Mouse (Mus musculus): ENCODE data around the gene Ankrd44. TPM values are rescaled to one million over a fixed set of nuclear protein-coding genes. Genes with fewer than 3 reads are reported as not detected.

The Ankrd44 gene
- polyA plus RNA-seq, 1 experiment from 2014 or later, result 20.9 TPM

- Histone ChIP-seq H3K36me3 (no peaks in the 10 kb centered on the region), H3K9ac (no peak overlapping the region), H3K27me3 (no peaks in the 10 kb centered on the region), H3K4me1 (no peaks in the 10 kb centered on the region), H3K4me3 (no peak overlapping the region), H3K27ac (no peak overlapping the region), H3K4me2 (replicated peaks) (no peak overlapping the region), H3K9me3 (replicated peaks) (no peaks in the 10 kb centered on the region)
- no peak for ATAC-seq (ENCODE audit: low FRiP score)
These were observed 234.4 kb downstream of the Ankrd44 start for GRCm38 (mm10) chr1:54691824-54692223.

GRCm38 (mm10) chr1:54690291-54690965, 235.8 kb downstream of the Ankrd44 start:
- Histone ChIP-seq H3K9ac (no peak overlapping the region), H3K27me3 (no peaks in the 10 kb centered on the region), H3K4me3 (no peak overlapping the region), H3K9me3 (replicated peaks) (no peaks in the 10 kb centered on the region), H3K4me2 (replicated peaks) (no peak overlapping the region), H3K36me3 (no peaks in the 10 kb centered on the region), H3K4me1 (no peaks in the 10 kb centered on the region), H3K27ac (no peak overlapping the region)
- WGBS, result 67% methylated on average over 13 of the region's 13 CpGs
- ATAC-seq (ENCODE audit: low FRiP score), result peak; percentile 35; the same call in 1 of the 2 replicates

GRCm38 (mm10) chr1:54688441-54688840, 237.7 kb downstream of the Ankrd44 start:
- H3K9me3 ChIP-seq (replicated peaks), result no peaks in the 10 kb centered on the region
- H3K36me3 ChIP-seq, result no peaks in the 10 kb centered on the region
- no peak overlapping the region for H3K9ac ChIP-seq
- 85% methylated on average over 3 of the region's 3 CpGs for WGBS
- no peak overlapping the region for H3K4me2 ChIP-seq (replicated peaks)
- H3K4me1 ChIP-seq, result no peaks in the 10 kb centered on the region
- no peak overlapping the region for H3K27ac ChIP-seq
- no peak for ATAC-seq (ENCODE audit: low FRiP score)
- H3K27me3 ChIP-seq, result no peaks in the 10 kb centered on the region
- H3K4me3 ChIP-seq, result no peak overlapping the region

GRCm38 (mm10) chr1:54684316-54684715, 241.9 kb downstream of the Ankrd44 start:
- H3K4me1 ChIP-seq, result no peaks in the 10 kb centered on the region
- no peak overlapping the region for H3K4me2 ChIP-seq (replicated peaks)
- H3K4me3 ChIP-seq, result no peak overlapping the region
- H3K9me3 ChIP-seq (replicated peaks), result no peaks in the 10 kb centered on the region
- no peak overlapping the region for H3K9ac ChIP-seq
- no peaks in the 10 kb centered on the region for H3K27me3 ChIP-seq
- no peak overlapping the region for H3K27ac ChIP-seq
- 85% methylated on average over 4 of the region's 4 CpGs for WGBS
- ATAC-seq (ENCODE audit: low FRiP score), result no peak
- no peaks in the 10 kb centered on the region for H3K36me3 ChIP-seq

GRCm38 (mm10) chr1:54679556-54679955, 246.6 kb downstream of the Ankrd44 start:
- H3K4me1 ChIP-seq, result no peaks in the 10 kb centered on the region
- no peak overlapping the region for H3K4me2 ChIP-seq (replicated peaks)
- WGBS, result 81% methylated on average over 1 of the region's 1 CpGs
- no peak overlapping the region for H3K27ac ChIP-seq
- no peak overlapping the region for H3K9ac ChIP-seq
- no peak overlapping the region for H3K4me3 ChIP-seq
- ATAC-seq (ENCODE audit: low FRiP score), result no peak
- H3K9me3 ChIP-seq (replicated peaks), result no peaks in the 10 kb centered on the region
- no peaks in the 10 kb centered on the region for H3K27me3 ChIP-seq
- no peaks in the 10 kb centered on the region for H3K36me3 ChIP-seq

GRCm38 (mm10) chr1:54678037-54678436, 248.2 kb downstream of the Ankrd44 start:
- no peak overlapping the region for H3K9ac ChIP-seq
- no peak overlapping the region for H3K4me3 ChIP-seq
- H3K27ac ChIP-seq, result no peak overlapping the region
- no peaks in the 10 kb centered on the region for H3K4me1 ChIP-seq
- H3K27me3 ChIP-seq, result no peaks in the 10 kb centered on the region
- no peak for ATAC-seq (ENCODE audit: low FRiP score)
- no peak overlapping the region for H3K4me2 ChIP-seq (replicated peaks)
- H3K36me3 ChIP-seq, result no peaks in the 10 kb centered on the region
- no peaks in the 10 kb centered on the region for H3K9me3 ChIP-seq (replicated peaks)
- WGBS, result 79% methylated on average over 1 of the region's 1 CpGs

GRCm38 (mm10) chr1:54675478-54675877, 250.7 kb downstream of the Ankrd44 start:
- ATAC-seq (ENCODE audit: low FRiP score), result no peak
- Histone ChIP-seq H3K27ac (no peak overlapping the region), H3K4me2 (replicated peaks) (no peak overlapping the region), H3K36me3 (no peaks in the 10 kb centered on the region), H3K9me3 (replicated peaks) (no peaks in the 10 kb centered on the region), H3K4me3 (no peak overlapping the region), H3K4me1 (no peaks in the 10 kb centered on the region), H3K27me3 (no peaks in the 10 kb centered on the region), H3K9ac (no peak overlapping the region)
- 80% methylated on average over 5 of the region's 5 CpGs for whole genome bisulfite sequencing

- no peaks in the 10 kb centered on the region for H3K9me3 ChIP-seq (replicated peaks)
- peaks cover 3% of the 10 kb centered on the region; the same call in 1 of the 2 replicates for H3K36me3 ChIP-seq
- no peak overlapping the region for H3K4me3 ChIP-seq
- H3K9ac ChIP-seq, result no peak overlapping the region
- no peak overlapping the region for H3K27ac ChIP-seq
- WGBS, result 89% methylated on average over 2 of the region's 2 CpGs
- H3K4me1 ChIP-seq, result 0 out of 2 replicates have a peak, but pooled peaks cover 7% of the 10 kb centered on the region
- no peak overlapping the region for H3K4me2 ChIP-seq (replicated peaks)
- ATAC-seq (ENCODE audit: low FRiP score), result no peak
- 0 out of 2 replicates have a peak, but pooled peaks cover under 1% of the 10 kb centered on the region for H3K27me3 ChIP-seq
These were observed 258.2 kb downstream of the Ankrd44 start for GRCm38 (mm10) chr1:54667991-54668390.

- WGBS, result 63% methylated on average over 8 of the region's 8 CpGs
- peak; percentile 74 for ATAC-seq (ENCODE audit: low FRiP score)
- H3K27ac ChIP-seq, result no peak overlapping the region
These were observed 260.4 kb downstream of the Ankrd44 start for GRCm38 (mm10) chr1:54665582-54666405.

GRCm38 (mm10) chr1:54665095-54665494, 261.1 kb downstream of the Ankrd44 start:
- H3K9me3 ChIP-seq (replicated peaks), result no peaks in the 10 kb centered on the region
- no peak overlapping the region for H3K27ac ChIP-seq
- ATAC-seq (ENCODE audit: low FRiP score), result peak; percentile 46
- no peak overlapping the region for H3K4me2 ChIP-seq (replicated peaks)
- WGBS, result 57% methylated on average over 4 of the region's 4 CpGs
- H3K4me1 ChIP-seq, result 0 out of 2 replicates have a peak, but pooled peaks cover 7% of the 10 kb centered on the region
- H3K9ac ChIP-seq, result no peak overlapping the region
- H3K4me3 ChIP-seq, result no peak overlapping the region
- peaks cover 11% of the 10 kb centered on the region; the same call in 1 of the 2 replicates for H3K36me3 ChIP-seq
- H3K27me3 ChIP-seq, result 0 out of 2 replicates have a peak, but pooled peaks cover 2% of the 10 kb centered on the region

More at GRCm38 (mm10) chr1:54665582-54666405, 260.4 kb downstream of the Ankrd44 start:
- Histone ChIP-seq H3K36me3 (peaks cover 8% of the 10 kb centered on the region; the same call in 1 of the 2 replicates), H3K9me3 (replicated peaks) (no peaks in the 10 kb centered on the region), H3K27me3 (0 out of 2 replicates have a peak, but pooled peaks cover 2% of the 10 kb centered on the region), H3K4me3 (no peak overlapping the region), H3K4me1 (0 out of 2 replicates have a peak, but pooled peaks cover 7% of the 10 kb centered on the region), H3K4me2 (replicated peaks) (no peak overlapping the region), H3K9ac (no peak overlapping the region)

- H3K27me3 ChIP-seq, result 0 out of 2 replicates have a peak, but pooled peaks cover 2% of the 10 kb centered on the region
- H3K36me3 ChIP-seq, result peaks cover 14% of the 10 kb centered on the region; the same call in 1 of the 2 replicates
- no peak overlapping the region for H3K4me3 ChIP-seq
- no peaks in the 10 kb centered on the region for H3K9me3 ChIP-seq (replicated peaks)
- H3K9ac ChIP-seq, result no peak overlapping the region
- 85% methylated on average over 6 of the region's 6 CpGs for WGBS
- no peak for ATAC-seq (ENCODE audit: low FRiP score)
- no peak overlapping the region for H3K4me2 ChIP-seq (replicated peaks)
- H3K27ac ChIP-seq, result no peak overlapping the region
- 0 out of 2 replicates have a peak, but pooled peaks cover 4% of the 10 kb centered on the region for H3K4me1 ChIP-seq
These were observed 265.5 kb downstream of the Ankrd44 start for GRCm38 (mm10) chr1:54660674-54661073.

- H3K36me3 ChIP-seq, result peaks cover 14% of the 10 kb centered on the region; the same call in 1 of the 2 replicates
- no peak overlapping the region for H3K4me3 ChIP-seq
- no peaks in the 10 kb centered on the region for H3K9me3 ChIP-seq (replicated peaks)
- H3K27ac ChIP-seq, result no peak overlapping the region
- no peak overlapping the region for H3K4me2 ChIP-seq (replicated peaks)
- WGBS, result 91% methylated on average over 4 of the region's 4 CpGs
- ATAC-seq (ENCODE audit: low FRiP score), result no peak
- H3K9ac ChIP-seq, result no peak overlapping the region
- H3K4me1 ChIP-seq, result no peaks in the 10 kb centered on the region
- H3K27me3 ChIP-seq, result 0 out of 2 replicates have a peak, but pooled peaks cover 2% of the 10 kb centered on the region
These were observed 267.6 kb downstream of the Ankrd44 start for GRCm38 (mm10) chr1:54658558-54658957.
